Mouse (Mus musculus): ENCODE results near the gene 2610301B20Rik. TPM values are rescaled to one million over a fixed set of nuclear protein-coding genes. Genes with fewer than 3 reads are reported as not detected.

2610301B20Rik gene
- polyA plus RNA-seq, 1 experiment = 48.7 TPM

DNA sequence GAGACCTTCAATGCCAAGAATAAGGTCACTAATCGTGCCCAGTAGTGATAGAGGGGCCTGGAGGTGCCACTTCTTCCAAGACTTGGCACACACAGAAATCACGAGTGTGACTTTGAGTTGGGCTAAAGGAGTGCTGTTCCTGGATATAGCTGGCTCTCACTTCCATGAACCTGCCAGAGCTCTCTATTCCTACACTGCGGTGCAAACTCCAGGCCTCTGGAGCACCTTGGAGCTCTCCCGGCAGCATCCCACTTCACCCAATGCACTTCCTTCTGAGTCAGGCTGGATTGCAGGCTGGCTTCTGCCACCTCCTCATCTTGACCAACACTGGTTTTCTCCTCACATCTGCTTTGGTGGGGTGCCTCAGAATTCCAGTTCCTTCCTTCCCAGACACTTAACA lies 62.5 kb downstream of the 2610301B20Rik start:
- DNase-seq (ENCODE audit: extremely low spot score in 1 of 2, low spot score in 1 of 2) = no peak

Data from frontal cortex, adult 2 months (tissue).